Mouse (Mus musculus) urinary bladder, postnatal 0 days (tissue): ENCODE measurements around the gene Frmpd2. TPM values are rescaled to one million over a fixed set of nuclear protein-coding genes. Genes with fewer than 3 reads are reported as not detected.

Experiments
- polyA plus RNA-seq: library from polyadenylated mRNA; unstranded; fragments of >200 nt; fragmentation: Nextera tagmentation; extraction: Ambion mirVana; gene quantifications from 2 replicates; pipeline ENCODE4 v1.2.1, GENCODE M21; 2015

Frmpd2 gene
- 0.08 and 0.16 TPM in 2 replicates for polyA plus RNA-seq

GRCm38 (mm10) chr14:33471331-33471730 is at the start of gene Frmpd2:
Gene Frmpd2 (plus strand): TSS chr14:33471696.

GRCm38 (mm10) chr14:33447027-33447569 is 24.4 kb upstream of the Frmpd2 start, which contains the start of gene Mapk8:
Gene Mapk8 (minus strand): TSS chr14:33447158.

DNA sequence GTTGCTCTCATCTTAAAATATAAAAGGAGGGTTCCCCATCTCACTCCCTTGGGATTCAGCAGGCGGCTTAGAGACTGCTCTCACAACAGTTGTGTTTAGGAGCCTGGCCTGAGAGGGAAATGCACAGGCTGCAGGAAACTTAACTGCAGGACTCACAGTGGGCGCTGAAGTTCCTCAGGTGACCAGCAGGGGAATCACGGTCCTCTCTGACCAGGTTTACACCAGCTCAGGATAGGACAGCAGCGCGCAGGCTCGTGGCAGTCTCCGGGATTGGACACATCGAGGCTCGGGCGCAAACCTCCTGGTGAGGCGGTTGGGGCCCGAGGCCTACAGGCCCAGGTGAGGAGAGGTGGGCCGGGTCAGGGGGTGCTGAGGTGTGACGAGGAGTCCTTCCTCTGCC is 117.5 kb downstream of the Frmpd2 start, which contains the start of gene Ptpn20:
TSS of gene Ptpn20 (plus strand) at position 257 of the 400 bp plus-strand sequence.

Other genes starting within 250 kb of the Frmpd2 start
- 8.8 and 9.0 TPM in 2 replicates for gene Mapk8, start 24.5 kb upstream of the Frmpd2 start, polyA plus RNA-seq
- 0.06 TPM in 1 of 2 replicates, not detected in the other for gene Ptpn20, start 117.5 kb downstream of the Frmpd2 start, polyA plus RNA-seq